Mouse (Mus musculus) cerebellum, postnatal 4 days (tissue): ENCODE data around the gene Leng8.
A peak's percentile ranks its signal among the peaks of the same experiment; 100 is the strongest.

Experiments
- DNase-seq, 2 experiments: peaks; one replicate each; pipeline ENCODE4 v3.0.0; 2022; ENCODE audit warnings: low spot score in 2 of 2, mixed read lengths in 1 of 2

Leng8 gene

DNA sequence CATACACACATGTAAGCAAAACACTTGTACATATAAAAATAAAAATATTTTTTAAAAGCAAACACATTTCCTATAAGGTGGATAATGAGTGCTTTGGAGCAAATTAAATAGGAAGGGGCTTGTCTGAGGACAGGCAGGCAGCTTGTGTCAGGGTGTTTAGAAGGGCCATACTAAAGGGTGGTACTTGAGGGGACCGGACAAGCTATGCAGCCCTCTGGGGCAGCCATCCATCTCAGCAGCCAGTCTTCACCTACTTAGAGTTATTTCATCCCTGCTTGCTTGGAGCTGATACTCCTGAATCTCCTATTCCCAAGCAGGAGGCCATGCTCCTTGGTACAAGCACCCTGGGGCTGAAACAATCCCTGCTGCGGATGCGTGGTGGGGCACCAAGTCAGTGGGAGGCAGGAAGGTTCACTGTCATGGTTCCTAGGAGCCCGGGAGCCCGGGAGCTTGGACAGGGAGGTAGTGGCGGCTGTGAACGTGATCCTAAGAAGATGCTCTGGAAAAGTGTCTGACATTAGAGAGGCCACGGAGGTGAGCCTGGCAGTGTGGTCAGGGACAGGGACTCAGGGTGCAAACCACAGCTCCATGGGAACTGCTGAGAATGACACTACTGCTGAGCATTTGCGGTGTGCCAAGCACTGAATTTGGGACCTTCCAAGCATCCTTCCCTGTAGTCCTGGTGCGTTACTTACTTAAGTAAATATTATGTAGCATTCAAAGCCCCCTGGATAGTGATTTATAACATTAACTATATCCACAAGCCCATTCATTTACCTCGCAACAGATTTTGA lies 9.7 kb upstream of the Leng8 start:
- DNase-seq, result no peak

DNA sequence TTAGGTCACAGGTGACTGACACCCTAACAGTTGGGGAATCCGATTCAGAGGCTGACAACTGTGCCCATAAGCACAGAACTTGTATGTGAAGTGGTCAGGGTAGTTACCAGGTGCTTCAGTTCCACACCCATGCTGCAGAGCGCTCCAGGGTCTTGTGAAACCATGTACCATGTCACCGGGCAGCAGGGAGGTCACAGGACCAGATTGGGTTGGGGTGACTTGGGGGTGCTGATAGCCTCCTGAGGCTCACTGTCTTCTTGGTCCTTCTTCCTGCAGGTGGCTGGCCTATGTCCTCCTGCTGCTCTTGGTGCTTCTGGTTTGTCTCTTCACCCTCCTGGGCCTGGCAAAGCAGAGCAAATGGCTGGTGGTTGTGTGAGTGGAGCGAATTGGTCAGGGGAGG lies 8.9 kb upstream of the Leng8 start:
- no peak for DNase-seq

GRCm38 (mm10) chr7:4128860-4129259 lies 8.0 kb upstream of the Leng8 start:
- DNase-seq, result no peak

GRCm38 (mm10) chr7:4130686-4131452 lies 6.0 kb upstream of the Leng8 start:
- DNase-seq, result peak; percentile 86 to 91

GRCm38 (mm10) chr7:4131964-4132363 lies 4.9 kb upstream of the Leng8 start:
- no peak for DNase-seq

DNA sequence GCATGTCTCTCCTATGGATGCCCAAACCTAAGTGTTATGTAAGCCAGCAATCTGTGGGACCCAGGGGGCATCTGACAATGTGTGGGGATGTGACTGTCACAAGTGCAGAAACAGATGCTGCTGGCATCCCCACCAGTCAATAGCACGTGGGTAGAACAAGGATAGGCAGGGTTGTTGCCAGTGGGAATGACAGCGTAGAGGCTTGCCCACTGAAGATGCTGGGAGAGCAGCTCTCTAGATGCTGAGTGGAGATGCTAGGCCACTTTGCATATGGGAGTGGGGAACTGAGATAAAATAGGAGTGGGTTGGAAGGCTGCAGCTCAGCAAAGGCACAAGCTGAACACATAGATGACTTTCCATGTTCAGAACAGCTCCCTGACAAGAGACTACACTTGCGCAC lies 4.3 kb upstream of the Leng8 start:
- no peak for DNase-seq

DNA sequence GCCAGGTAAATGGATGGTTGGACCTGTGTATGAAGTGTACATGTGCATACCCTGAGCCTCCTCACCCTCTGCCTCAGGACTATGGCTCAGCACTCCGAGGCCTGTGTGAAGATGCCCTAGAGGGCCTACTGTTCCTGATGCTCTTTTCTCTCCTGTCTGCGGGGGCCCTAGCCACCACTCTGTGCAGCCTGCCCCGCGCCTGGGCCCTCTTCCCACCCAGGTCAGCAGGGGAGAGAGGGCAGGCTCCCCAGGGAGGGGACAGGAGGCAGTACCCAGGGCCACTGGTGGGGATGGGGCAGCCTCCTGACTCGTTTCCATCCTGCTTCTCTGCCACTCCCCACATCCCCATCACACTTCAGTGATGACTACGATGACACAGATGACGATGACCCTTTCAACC lies 3.8 kb upstream of the Leng8 start:
- DNase-seq, result no peak

DNA sequence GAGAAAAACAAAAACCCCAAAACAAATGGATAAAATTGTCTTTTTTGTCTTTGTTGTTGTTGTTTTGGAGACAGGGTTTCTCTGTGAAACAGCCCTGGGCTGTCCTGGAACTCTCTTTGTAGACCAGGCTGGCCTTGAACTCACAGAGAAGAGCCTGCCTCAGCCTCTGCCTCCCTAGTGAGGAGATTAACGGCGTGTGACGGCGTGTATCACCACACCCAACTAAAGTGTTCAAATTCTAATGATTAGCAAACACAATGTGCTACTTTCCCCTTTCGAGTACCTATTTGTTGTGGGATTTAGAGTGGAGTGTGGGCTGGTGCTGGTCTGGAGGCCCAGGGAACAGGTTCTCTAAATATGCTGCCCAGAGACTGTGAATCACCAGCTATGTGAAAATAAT lies 1.9 kb upstream of the Leng8 start:
- DNase-seq, result peak in 1 of 2 experiments; percentile 12

- DNase-seq, result no peak
These were observed 452 bp upstream of the Leng8 start for GRCm38 (mm10) chr7:4136404-4136770.

DNA sequence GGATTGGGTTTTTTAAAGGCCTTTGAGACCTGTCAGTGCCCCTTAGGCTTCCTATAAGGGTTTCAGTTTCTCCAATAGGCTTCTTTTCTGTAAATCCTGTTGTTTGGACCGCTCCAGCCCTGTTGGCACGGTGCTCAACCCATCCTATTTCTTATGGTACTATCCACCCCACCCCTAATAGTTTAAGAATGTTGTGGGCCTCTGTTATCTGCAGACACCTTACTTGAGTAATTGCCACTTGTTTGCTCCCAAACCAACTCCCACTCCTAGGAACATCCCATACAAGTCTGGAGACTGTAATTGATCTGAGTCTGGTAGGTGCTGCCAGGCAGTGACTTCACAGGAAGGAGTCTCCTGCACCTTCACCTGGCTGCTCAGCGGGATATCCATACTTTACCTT lies 907 bp downstream of the Leng8 start:
- DNase-seq, result no peak

DNA sequence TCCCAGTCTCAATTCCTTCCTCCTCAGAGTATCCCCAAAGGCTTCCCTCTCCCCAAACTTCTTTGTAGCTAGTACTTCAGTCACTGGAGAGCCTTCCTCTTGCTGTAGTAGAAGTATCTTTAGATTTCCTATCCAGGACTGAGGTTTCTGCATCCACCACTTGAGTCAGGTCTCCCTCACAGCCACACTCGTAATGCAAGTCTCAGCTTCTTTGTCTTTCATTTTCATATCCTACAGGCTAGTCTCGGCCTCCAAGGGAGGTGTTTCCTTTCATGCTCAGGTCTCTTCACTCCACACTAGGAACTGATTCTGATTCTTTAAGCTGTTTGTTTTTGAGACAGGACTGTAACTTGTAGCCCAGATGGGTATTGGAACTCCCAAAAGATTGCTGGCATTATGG lies 1.3 kb downstream of the Leng8 start:
- no peak for DNase-seq

DNA sequence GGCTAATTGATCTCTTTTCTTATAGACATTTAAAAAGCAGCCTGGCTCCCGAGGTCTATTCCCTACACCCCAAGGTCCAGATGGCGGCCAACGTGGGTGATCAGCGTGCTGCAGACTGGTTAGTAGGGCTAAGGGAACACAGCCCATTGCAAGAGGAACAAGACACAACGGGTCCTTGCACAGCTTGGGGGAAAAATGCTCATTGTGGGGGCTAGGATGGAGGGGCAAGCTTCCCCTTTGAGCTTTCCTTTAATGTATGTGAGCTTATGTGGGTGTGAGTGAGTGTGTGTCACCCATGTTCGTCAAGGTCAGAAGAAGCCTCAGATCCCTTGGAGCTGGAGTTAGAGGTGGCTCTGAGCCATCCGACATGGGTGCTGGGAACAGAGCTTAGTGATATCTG lies 1.8 kb downstream of the Leng8 start:
- DNase-seq, result no peak

- DNase-seq, result no peak
These were observed 2.6 kb downstream of the Leng8 start for GRCm38 (mm10) chr7:4139391-4139790.

GRCm38 (mm10) chr7:4141648-4142325 lies 4.9 kb downstream of the Leng8 start:
- DNase-seq, result no peak

DNA sequence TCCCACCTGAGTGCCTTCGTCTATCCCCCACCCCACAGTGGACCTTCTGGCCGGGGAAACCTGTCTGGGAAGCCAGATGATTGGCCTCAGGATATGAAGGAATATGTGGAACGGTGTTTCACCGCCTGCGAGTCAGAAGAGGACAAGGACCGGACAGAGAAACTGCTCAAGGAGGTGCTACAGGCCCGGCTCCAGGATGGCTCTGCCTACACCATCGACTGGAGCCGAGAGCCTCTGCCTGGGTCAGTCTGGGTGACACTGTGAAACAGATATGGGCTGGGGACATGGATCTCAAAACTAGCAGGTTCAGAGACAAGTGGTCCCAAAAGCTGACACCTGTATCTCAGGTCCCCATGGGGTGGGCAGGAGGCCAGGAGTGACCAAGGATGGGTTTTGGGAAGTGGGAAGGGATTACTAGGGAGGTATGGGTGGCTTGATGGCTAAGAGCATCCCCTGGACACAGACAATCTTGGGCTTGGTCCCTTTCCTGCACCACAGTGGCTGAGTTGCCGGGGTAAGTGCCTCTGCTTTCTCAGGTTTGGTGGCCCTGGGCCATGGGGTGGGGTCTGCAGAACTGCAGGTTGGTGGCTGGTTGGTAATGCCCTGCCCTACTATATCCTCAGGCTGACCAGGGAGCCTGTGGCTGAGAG lies 6.1 kb downstream of the Leng8 start:
- DNase-seq, result no peak

- no peak for DNase-seq
These were observed 6.7 kb downstream of the Leng8 start for GRCm38 (mm10) chr7:4143506-4143905.

DNA sequence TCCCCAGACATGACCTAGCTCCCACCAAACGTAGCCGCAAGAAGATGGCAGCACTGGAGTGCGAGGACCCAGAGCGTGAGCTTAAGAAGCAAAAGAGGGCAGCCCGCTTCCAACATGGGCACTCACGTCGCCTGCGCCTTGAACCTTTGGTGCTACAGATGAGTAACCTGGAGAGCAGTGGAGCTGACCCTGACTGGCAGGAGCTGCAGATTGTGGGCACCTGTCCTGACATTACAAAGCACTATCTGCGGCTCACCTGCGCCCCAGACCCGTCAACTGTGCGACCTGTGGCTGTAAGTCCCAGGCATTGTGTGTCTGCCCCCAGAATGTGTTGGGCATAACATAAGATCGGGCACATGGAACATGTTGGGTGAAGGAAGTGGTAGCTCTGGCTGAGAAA lies 7.2 kb downstream of the Leng8 start:
- no peak for DNase-seq

GRCm38 (mm10) chr7:4144766-4145551 lies 8.1 kb downstream of the Leng8 start:
- DNase-seq, result no peak

DNA sequence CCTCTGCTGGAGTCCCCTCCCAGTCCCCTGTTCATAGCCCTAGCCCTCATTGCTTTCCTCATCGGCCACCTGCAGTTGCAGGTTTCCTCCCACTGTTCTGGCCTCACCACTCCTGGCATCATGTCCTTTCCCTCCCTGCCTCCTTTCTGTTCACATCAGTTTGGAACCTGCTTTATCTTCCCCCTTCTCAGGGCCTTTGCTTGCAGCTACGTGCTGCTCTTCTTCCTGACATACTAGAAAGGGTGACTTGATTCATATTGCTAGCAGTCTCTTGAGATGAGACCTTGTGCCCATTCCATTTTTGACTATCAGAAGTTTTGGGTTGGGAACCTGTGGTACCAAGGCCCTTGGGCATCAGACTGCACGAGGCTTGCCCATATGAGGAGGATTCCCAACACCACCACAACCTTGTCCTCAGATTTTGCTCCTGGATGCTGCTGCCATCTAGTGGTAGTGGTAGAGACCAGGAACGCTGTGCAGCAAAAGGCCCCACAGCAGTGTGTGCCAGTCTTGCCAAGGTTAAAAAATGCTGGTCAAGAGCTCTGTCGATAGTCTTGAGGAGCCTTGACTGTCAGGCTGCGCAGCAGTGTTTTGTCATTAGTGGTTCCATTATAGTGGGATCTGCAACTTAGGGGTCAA lies 8.8 kb downstream of the Leng8 start:
- no peak for DNase-seq

DNA sequence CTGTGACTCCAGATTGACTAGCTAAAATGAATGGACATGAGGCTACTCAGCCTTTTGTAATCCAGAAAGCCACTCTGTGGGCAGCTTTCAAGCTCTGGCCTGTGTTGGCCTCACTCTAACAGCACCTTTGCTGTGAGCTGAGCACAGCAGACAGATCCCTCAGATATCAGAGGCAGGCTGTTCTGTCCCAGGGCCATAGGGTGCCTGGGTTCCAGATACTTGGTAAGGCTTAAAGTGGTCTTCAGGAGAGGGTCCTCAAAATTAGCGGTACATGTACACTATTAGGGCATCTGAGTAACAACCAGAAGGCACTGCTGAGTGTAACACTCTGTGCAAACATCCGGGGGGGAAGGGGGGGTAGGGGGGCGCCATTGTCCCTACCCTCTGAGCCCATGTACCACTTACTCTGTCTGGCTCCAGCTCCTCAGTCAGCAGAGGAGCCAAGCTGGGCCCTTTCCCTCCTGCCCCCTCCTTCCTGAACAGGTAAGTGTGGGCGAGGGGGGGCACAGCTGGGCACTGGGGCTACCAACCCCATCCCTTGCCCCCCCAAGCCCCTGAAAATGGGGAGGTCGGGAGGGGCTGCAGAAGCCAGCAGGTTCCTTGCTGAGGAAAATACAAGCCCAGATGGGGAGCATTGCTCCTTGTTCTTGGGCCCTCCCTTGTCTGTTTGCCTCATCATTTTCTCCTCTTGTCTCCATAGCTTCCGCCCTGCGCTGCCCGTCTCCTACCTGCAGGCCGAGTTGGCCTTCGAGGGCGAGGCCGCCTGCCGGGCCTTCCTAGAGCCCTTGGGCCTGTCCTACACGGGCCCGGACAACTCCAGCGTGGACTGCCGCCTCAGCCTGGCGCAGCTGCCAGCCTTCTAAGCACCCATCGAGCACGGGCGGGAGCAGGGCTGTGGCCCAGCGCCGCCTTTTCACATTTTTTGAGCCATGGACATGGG lies 9.7 kb downstream of the Leng8 start:
- no peak for DNase-seq
